Mouse (Mus musculus) fat pad, adult 2 months (tissue): ENCODE data around the gene Lysmd3.
"Not testable (repeated sequence)": the region's sequence is repeated elsewhere in the genome, so short reads cannot be mapped to it uniquely, and the experiment has no call there.

Source experiments
- DNase-seq: peaks from one replicate; pipeline ENCODE4 v3.0.0-alpha.2; 2011; ENCODE audit warnings: low read depth, low spot score; ENCODE audit errors: extremely low read depth

Gene Lysmd3

GRCm38 (mm10) chr13:81657351-81658052 lies at the start of gene Lysmd3:
Lysmd3 (plus strand) TSS chr13:81657663.
- no peak for DNase-seq

GRCm38 (mm10) chr13:81610349-81610748 lies 47.1 kb upstream of the Lysmd3 start:
- DNase-seq: no peak

- not testable (repeated sequence) for DNase-seq
These were observed 29.6 kb upstream of the Lysmd3 start for GRCm38 (mm10) chr13:81627861-81628260.

GRCm38 (mm10) chr13:81628631-81629190 lies 28.8 kb upstream of the Lysmd3 start:
- DNase-seq: no peak

GRCm38 (mm10) chr13:81629395-81629794 lies 28.1 kb upstream of the Lysmd3 start:
- DNase-seq: no peak

GRCm38 (mm10) chr13:81630566-81630965 lies 26.9 kb upstream of the Lysmd3 start:
- DNase-seq: no peak

GRCm38 (mm10) chr13:81632720-81633415 lies 24.6 kb upstream of the Lysmd3 start, which contains the start of gene Adgrv1:
Adgrv1 (minus strand) TSS chr13:81633154.
- no peak for DNase-seq

GRCm38 (mm10) chr13:81639624-81640023 lies 17.8 kb upstream of the Lysmd3 start:
- DNase-seq: no peak

GRCm38 (mm10) chr13:81640881-81641280 lies 16.6 kb upstream of the Lysmd3 start:
- DNase-seq: no peak

- no peak for DNase-seq
These were observed 16.0 kb upstream of the Lysmd3 start for GRCm38 (mm10) chr13:81641289-81642045.

- no peak for DNase-seq
These were observed 14.8 kb upstream of the Lysmd3 start for GRCm38 (mm10) chr13:81642491-81643149.

GRCm38 (mm10) chr13:81644047-81644565 lies 13.4 kb upstream of the Lysmd3 start:
- DNase-seq: no peak

- no peak for DNase-seq
These were observed 11.1 kb upstream of the Lysmd3 start for GRCm38 (mm10) chr13:81646348-81646747.

- not testable (repeated sequence) for DNase-seq
These were observed 7.1 kb upstream of the Lysmd3 start for GRCm38 (mm10) chr13:81650382-81650781.

- no peak for DNase-seq
These were observed 1.2 kb upstream of the Lysmd3 start for GRCm38 (mm10) chr13:81656091-81656850.

- DNase-seq: no peak
These were observed 484 bp upstream of the Lysmd3 start for GRCm38 (mm10) chr13:81657008-81657350.

GRCm38 (mm10) chr13:81658053-81658752 lies 740 bp downstream of the Lysmd3 start:
- DNase-seq: no peak

GRCm38 (mm10) chr13:81663566-81664330 lies 6.3 kb downstream of the Lysmd3 start:
- DNase-seq: no peak

- DNase-seq: peak; percentile 50
These were observed 6.9 kb downstream of the Lysmd3 start for GRCm38 (mm10) chr13:81664331-81664698.
